Mouse (Mus musculus): ENCODE results near the gene Mxd1.

DNA sequence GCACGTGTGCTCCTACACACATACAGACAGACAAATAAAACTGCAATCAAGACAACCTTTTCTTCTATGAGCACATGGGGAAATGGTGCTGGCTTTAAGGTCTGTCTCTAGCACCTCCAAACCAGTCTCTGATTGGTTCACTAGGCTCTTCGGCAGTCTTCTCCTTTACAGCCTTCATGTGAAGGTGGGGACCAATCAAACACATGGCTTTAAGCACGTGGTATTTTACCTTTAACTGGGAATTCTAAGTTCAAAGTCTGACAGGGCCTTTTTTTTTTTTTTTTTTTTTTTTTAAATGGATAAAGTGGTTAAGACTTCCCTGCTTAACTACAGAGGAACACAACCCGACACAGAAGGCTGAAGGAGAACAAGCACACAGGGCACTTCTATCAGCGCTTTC lies 3.9 kb downstream of the Mxd1 start:
- TF ChIP-seq CTCF (IDR thresholded peaks at IDR 0.05; ENCODE audit: control insufficient read depth, insufficient read depth, insufficient replicate concordance, low read depth, low read length) (no peak), POLR2A (IDR thresholded peaks at IDR 0.05; ENCODE audit: control insufficient read depth, low read depth, low read length) (no peak)

All from testis, adult 2 months (tissue).